Mouse (Mus musculus): ENCODE measurements at regions not wholly inside any gene's neighbourhood (a gene's known extent, or its start where the extent isn't known, plus 50 kb on each side); places are given as distances from the start of the nearest gene placed in this dataset.

DNA sequence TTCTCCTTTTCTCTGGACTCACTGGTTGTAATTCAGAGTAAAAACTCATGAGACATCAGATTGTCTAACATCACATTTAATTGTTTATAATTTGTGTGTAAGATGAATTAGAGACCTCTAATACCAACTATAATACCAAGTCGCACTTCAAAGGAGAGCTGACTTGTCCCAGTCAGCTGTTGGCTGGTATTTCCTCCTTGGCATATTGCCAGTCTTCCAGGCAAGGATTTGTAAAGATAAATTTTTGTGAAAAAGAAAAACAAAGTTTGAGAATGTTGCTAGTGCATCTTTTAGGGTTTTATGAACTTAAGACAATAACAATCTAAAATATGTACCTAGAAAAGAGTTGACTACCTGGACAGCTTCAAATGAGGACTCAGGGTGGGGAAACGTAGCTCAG lies 321.7 kb upstream of the Gm5148 start:
- Histone ChIP-seq H3K27ac (no peak overlapping the region), H3K27me3 (replicated peaks) (no peaks in the 10 kb centered on the region), H3K4me1 (no peaks in the 10 kb centered on the region), H3K9ac (no peak overlapping the region), H3K4me2 (no peak overlapping the region), H3K36me3 (no peaks in the 10 kb centered on the region), H3K4me3 (no peak overlapping the region), H3K9me3 (replicated peaks) (no peaks in the 10 kb centered on the region)
- no peak for ATAC-seq
- WGBS (ENCODE audit: insufficient replicate concordance): 77% methylated on average over 2 of the region's 2 CpGs

- no peaks in the 10 kb centered on the region for H3K36me3 ChIP-seq
- no peaks in the 10 kb centered on the region for H3K4me1 ChIP-seq
- H3K27me3 ChIP-seq (replicated peaks): no peaks in the 10 kb centered on the region
- no peak for ATAC-seq
- no peak overlapping the region for H3K9ac ChIP-seq
- 61% methylated on average over 6 of the region's 6 CpGs for WGBS (ENCODE audit: insufficient replicate concordance)
- H3K27ac ChIP-seq: no peak overlapping the region
- no peak overlapping the region for H3K4me2 ChIP-seq
- H3K9me3 ChIP-seq (replicated peaks): no peaks in the 10 kb centered on the region
- no peak overlapping the region for H3K4me3 ChIP-seq
These were observed 321.2 kb upstream of the Gm5148 start for GRCm38 (mm10) chr3:38045523-38045922.

DNA sequence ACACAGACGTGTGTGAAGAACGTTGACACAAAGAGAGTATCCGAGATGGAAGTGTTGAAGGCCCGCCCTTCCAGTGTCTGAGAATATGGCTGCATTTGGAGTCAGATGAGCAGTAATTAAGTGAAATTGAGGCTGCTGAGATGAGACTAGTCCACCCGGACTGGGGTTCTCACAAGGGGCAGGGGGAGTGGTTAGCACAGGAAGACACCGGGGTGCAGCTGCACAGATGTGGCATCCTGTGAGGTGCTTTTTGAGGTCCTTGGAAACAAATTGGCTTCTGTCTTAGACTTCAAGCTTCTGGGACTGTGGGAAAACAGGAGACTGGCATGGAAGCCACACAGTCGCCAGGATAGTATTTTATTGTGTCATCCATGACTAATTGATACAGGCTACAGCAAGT lies 320.0 kb upstream of the Gm5148 start:
- H3K27me3 ChIP-seq (replicated peaks): no peaks in the 10 kb centered on the region

DNA sequence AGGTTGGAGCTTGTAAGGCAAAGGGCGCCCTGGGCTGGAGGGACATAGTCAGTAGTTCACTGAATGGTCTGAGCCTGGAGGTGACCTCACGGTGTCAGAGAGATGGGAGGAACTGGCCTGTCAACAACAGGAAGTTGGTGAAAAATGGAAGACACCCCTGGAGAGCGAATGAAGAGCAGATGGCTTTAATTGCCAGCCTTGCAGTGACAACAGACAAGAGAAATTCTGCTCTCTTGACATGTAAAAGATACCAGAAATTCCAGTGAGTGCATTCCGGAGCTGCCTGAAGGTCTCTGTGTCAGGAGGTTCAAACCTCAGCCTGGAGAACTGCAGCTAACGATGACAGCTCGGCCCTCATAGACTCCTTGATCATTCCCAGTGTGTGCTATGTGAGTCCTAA lies 318.3 kb upstream of the Gm5148 start:
- 21% methylated on average over 6 of the region's 6 CpGs for WGBS (ENCODE audit: insufficient replicate concordance)
- Histone ChIP-seq H3K9ac (no peak overlapping the region), H3K27ac (no peak overlapping the region), H3K9me3 (replicated peaks) (no peaks in the 10 kb centered on the region), H3K4me3 (no peak overlapping the region), H3K4me2 (no peak overlapping the region), H3K4me1 (no peaks in the 10 kb centered on the region), H3K27me3 (replicated peaks) (no peaks in the 10 kb centered on the region), H3K36me3 (no peaks in the 10 kb centered on the region)
- ATAC-seq: no peak

More for the DNA sequence above, 320.0 kb upstream of the Gm5148 start:
- Histone ChIP-seq H3K36me3 (no peaks in the 10 kb centered on the region), H3K9ac (no peak overlapping the region), H3K4me3 (no peak overlapping the region), H3K4me1 (no peaks in the 10 kb centered on the region), H3K9me3 (replicated peaks) (no peaks in the 10 kb centered on the region), H3K4me2 (no peak overlapping the region), H3K27ac (no peak overlapping the region)
- 54% methylated on average over 7 of the region's 7 CpGs for WGBS (ENCODE audit: insufficient replicate concordance)
- ATAC-seq: no peak

DNA sequence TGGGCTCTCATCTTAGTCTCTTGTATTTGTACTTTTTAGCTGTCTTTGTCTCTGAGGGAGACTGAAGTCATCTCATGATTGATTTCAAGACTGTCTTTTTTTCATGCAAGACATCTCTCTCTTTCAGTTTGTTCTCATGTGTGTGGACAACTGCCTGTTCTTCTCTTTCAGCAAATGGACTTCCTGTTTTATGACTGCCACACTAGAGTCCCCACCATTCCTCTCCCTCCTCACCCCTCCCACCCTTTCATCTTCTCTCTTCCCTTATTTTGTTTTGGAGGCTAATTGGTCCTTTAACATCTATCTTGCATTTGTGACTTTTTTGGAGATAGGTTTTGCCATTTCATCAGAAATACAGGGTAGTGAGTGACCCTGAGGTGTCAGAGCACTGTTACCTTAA lies 311.8 kb upstream of the Gm5148 start:
- Histone ChIP-seq H3K36me3 (no peaks in the 10 kb centered on the region), H3K27me3 (replicated peaks) (no peaks in the 10 kb centered on the region), H3K4me2 (no peak overlapping the region), H3K9ac (no peak overlapping the region), H3K9me3 (replicated peaks) (no peaks in the 10 kb centered on the region), H3K4me3 (no peak overlapping the region), H3K4me1 (no peaks in the 10 kb centered on the region), H3K27ac (no peak overlapping the region)
- no peak for ATAC-seq

DNA sequence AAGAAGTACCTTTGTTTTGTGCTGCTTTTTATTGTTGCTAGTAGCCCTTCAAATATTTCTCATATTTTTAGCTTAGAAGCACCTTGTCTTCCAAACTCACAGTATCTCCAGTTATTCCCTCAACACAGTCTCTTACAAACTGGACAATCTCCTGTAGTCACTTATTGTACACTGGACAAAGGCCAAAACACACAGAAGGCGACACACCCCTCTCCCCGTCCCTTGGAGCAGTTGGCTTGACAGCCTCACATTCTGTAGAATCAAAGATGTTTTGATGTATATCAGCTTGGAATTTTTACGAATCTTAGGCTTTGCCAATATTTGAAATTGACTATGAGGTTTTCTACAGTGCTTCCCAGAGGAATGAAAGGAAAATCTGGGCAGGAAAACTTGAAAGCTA lies 309.8 kb upstream of the Gm5148 start:
- Histone ChIP-seq H3K4me1 (no peaks in the 10 kb centered on the region), H3K4me2 (no peak overlapping the region), H3K4me3 (no peak overlapping the region), H3K27me3 (replicated peaks) (no peaks in the 10 kb centered on the region), H3K9me3 (replicated peaks) (no peaks in the 10 kb centered on the region), H3K9ac (no peak overlapping the region), H3K36me3 (no peaks in the 10 kb centered on the region), H3K27ac (no peak overlapping the region)
- no peak for ATAC-seq
- 62% methylated on average over 3 of the region's 3 CpGs for WGBS (ENCODE audit: insufficient replicate concordance)

GRCm38 (mm10) chr3:38014768-38015167 lies 290.5 kb upstream of the Gm5148 start:
- ATAC-seq: no peak
- Histone ChIP-seq H3K9me3 (replicated peaks) (no peaks in the 10 kb centered on the region), H3K27ac (no peak overlapping the region), H3K4me2 (no peak overlapping the region), H3K36me3 (no peaks in the 10 kb centered on the region), H3K4me3 (no peak overlapping the region), H3K9ac (no peak overlapping the region), H3K4me1 (no peaks in the 10 kb centered on the region), H3K27me3 (replicated peaks) (no peaks in the 10 kb centered on the region)
- 28% methylated on average over 1 of the region's 1 CpGs for WGBS (ENCODE audit: insufficient replicate concordance)

DNA sequence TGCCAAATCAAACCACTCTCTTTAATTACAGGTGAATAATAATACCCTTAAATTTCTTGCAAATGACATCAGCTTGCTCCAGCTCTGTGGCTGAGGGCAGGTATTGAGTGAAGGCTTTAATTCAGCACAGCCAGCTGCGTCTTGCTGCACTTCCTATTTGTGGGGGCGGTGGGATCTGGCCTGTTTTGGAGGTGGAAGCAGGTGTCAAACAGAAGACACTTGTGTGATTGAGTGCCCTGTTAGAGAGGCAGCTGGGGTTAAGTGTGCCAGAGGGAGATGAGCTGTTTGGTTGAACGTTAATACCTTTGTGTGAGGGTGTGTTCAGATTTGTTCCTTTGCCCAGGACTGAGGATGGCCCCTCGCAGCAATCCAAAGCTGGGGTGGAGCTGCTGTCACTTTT lies 284.9 kb upstream of the Gm5148 start:
- 36% methylated on average over 4 of the region's 4 CpGs for WGBS (ENCODE audit: insufficient replicate concordance)
- no peaks in the 10 kb centered on the region for H3K27me3 ChIP-seq (replicated peaks)
- no peak overlapping the region for H3K4me2 ChIP-seq
- ATAC-seq: no peak
- H3K9ac ChIP-seq: no peak overlapping the region
- H3K4me3 ChIP-seq: no peak overlapping the region
- no peak overlapping the region for H3K27ac ChIP-seq
- no peaks in the 10 kb centered on the region for H3K4me1 ChIP-seq
- no peaks in the 10 kb centered on the region for H3K9me3 ChIP-seq (replicated peaks)
- no peaks in the 10 kb centered on the region for H3K36me3 ChIP-seq

DNA sequence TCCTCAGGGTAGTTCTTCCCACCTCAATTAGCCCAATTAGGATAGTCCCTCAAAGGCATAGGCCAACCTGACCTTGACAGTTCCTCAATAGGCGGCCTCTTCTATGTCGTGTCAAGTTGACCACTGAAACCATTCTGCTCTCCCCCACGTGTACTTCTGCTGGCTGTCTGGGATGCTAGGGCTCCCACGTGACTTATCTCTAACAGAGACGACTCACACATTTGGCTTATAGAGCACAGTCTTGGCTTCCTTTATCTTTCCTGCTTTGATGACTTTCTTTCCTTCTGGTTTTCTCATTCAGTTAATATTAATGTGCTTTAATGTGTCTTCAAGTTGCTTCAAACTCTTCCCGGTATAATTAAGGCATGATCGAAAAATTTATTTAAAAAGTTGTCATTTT lies 284.0 kb upstream of the Gm5148 start:
- 44% methylated on average over 7 of the region's 7 CpGs for WGBS (ENCODE audit: insufficient replicate concordance)
- no peaks in the 10 kb centered on the region for H3K4me1 ChIP-seq
- H3K9me3 ChIP-seq (replicated peaks): no peaks in the 10 kb centered on the region
- no peak overlapping the region for H3K4me3 ChIP-seq
- H3K27me3 ChIP-seq (replicated peaks): no peaks in the 10 kb centered on the region
- H3K4me2 ChIP-seq: no peak overlapping the region
- ATAC-seq: no peak
- H3K9ac ChIP-seq: no peak overlapping the region
- no peak overlapping the region for H3K27ac ChIP-seq
- no peaks in the 10 kb centered on the region for H3K36me3 ChIP-seq

GRCm38 (mm10) chr3:38007626-38008025 lies 283.3 kb upstream of the Gm5148 start:
- H3K4me3 ChIP-seq: no peak overlapping the region
- no peaks in the 10 kb centered on the region for H3K9me3 ChIP-seq (replicated peaks)
- no peak for ATAC-seq
- no peak overlapping the region for H3K9ac ChIP-seq
- H3K4me2 ChIP-seq: no peak overlapping the region
- WGBS (ENCODE audit: insufficient replicate concordance): 37% methylated on average over 1 of the region's 1 CpGs
- no peaks in the 10 kb centered on the region for H3K36me3 ChIP-seq
- H3K27me3 ChIP-seq (replicated peaks): no peaks in the 10 kb centered on the region
- H3K4me1 ChIP-seq: no peaks in the 10 kb centered on the region
- H3K27ac ChIP-seq: no peak overlapping the region

- Histone ChIP-seq H3K4me2 (no peak overlapping the region), H3K27me3 (replicated peaks) (no peaks in the 10 kb centered on the region), H3K9ac (no peak overlapping the region), H3K9me3 (replicated peaks) (no peaks in the 10 kb centered on the region), H3K27ac (no peak overlapping the region), H3K4me1 (no peaks in the 10 kb centered on the region), H3K36me3 (no peaks in the 10 kb centered on the region), H3K4me3 (no peak overlapping the region)
- ATAC-seq: no peak
- 82% methylated on average over 10 of the region's 10 CpGs for WGBS (ENCODE audit: insufficient replicate concordance)
These were observed 278.0 kb upstream of the Gm5148 start for GRCm38 (mm10) chr3:38002275-38002674.

DNA sequence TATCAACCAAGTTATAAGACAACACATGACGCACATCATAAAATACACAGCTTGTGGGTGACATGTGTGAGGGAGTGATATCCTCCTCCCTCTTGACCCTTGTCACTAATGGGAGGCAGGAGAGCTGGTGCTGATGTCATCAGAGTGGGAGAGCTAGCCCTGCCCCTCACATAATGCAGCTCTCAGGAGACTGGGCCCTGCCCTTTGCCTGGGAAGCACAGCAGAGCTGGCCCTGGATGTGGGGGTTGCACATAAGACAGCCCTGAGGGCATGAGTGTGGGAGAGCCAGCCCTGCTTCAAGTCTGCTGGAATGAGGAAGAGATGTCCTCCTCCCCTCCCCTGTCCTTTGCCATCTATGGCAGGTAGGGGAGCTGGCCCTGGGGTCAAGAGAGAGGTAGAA lies 275.5 kb upstream of the Gm5148 start:
- no peak overlapping the region for H3K4me2 ChIP-seq
- H3K4me3 ChIP-seq: no peak overlapping the region
- no peaks in the 10 kb centered on the region for H3K4me1 ChIP-seq
- no peak overlapping the region for H3K9ac ChIP-seq
- 72% methylated on average over 1 of the region's 1 CpGs for WGBS (ENCODE audit: insufficient replicate concordance)
- H3K27ac ChIP-seq: no peak overlapping the region
- H3K27me3 ChIP-seq (replicated peaks): no peaks in the 10 kb centered on the region
- no peaks in the 10 kb centered on the region for H3K9me3 ChIP-seq (replicated peaks)
- no peaks in the 10 kb centered on the region for H3K36me3 ChIP-seq
- no peak for ATAC-seq

GRCm38 (mm10) chr3:37997998-37998397 lies 273.7 kb upstream of the Gm5148 start:
- H3K4me1 ChIP-seq: no peaks in the 10 kb centered on the region
- H3K27me3 ChIP-seq (replicated peaks): no peaks in the 10 kb centered on the region
- no peak overlapping the region for H3K27ac ChIP-seq
- H3K9ac ChIP-seq: no peak overlapping the region
- 70% methylated on average over 3 of the region's 3 CpGs for WGBS (ENCODE audit: insufficient replicate concordance)
- H3K36me3 ChIP-seq: no peaks in the 10 kb centered on the region
- no peaks in the 10 kb centered on the region for H3K9me3 ChIP-seq (replicated peaks)
- H3K4me3 ChIP-seq: no peak overlapping the region
- no peak for ATAC-seq
- H3K4me2 ChIP-seq: no peak overlapping the region

All from liver, embryonic 12.5 days (tissue).